Mouse (Mus musculus): ENCODE data around the gene Mrpl21.

Mrpl21 gene

GRCm38 (mm10) chr19:3339187-3339586 is 56.5 kb downstream of the Mrpl21 start:
- no peak for DNase-seq (ENCODE audit: low read depth, low spot score)

- DNase-seq (ENCODE audit: low read depth, low spot score): no peak
Measured at GRCm38 (mm10) chr19:3341021-3341420, 58.3 kb downstream of the Mrpl21 start.
